Mouse (Mus musculus) brain, adult 2 months (tissue): ENCODE data around the gene Fam162a.
"Not testable (repeated sequence)": the region's sequence is repeated elsewhere in the genome, so short reads cannot be mapped to it uniquely, and the experiment has no call there.

Experiments
- DNase-seq: peaks from one replicate; pipeline ENCODE4 v3.0.0; 2011; ENCODE audit warnings: low read depth, low spot score

Gene Fam162a

DNA sequence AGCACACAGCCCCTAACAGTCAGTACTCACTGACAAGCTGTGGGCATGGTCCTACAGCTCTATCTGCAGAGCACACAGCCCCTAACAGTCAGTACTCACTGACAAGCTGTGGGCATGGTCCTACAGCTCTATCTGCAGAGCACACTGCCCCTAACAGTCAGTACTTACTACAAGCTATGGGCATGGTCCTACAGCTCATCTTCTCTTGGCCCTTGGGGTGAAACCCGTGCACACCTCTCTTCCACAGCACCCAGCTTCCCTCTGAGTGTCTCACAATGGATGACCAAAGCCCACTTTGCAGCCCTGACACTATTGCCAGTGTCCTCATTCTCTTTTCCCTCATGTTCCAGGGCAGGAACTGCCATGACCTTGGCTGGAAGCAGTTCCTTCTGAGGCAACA, 8.9 kb downstream of the Fam162a start:
- not testable (repeated sequence) for DNase-seq

DNA sequence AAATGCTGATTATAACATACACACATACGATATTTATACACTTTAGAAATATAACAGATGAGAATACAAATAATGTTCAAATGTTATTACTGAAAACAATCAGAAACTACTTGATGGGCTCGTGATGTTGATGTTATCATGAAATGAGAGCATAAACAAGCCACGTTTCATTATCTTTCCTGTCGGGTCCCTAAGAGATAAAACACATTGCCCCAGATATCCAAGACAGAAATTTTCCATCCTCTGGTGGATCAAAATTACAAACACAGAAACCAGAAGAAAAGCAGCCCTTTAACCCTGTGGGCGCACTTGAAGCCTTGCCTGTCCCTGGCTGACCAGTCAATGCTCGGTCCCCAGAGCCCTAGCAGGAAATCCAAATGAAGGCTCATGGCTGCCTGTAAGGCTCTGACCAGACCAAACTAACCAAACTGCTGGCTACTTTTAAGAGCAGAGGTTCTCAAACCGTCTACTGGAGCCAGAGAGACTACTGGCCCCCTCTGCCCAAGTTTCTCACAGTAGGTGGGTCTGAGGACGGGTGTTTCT, 13.4 kb downstream of the Fam162a start:
- DNase-seq, result no peak

DNA sequence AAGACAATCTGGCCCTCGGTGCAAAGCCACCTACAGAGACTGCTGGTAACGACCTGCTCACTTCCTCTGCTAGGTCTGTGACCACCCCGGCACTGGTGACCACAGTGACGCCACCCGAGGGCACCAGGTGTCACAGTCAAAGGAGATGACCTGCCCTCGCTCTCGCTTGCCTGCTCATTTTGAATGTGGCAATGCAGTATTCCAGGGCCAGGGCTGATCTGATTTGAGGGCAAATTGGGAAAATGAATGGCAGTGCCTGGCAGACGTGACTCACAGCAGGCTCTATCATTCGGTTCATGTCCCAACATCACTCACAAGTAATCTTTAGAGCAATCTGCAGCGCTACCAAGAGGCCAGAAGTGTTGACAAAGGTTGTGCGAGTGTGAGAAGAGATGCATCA, 15.0 kb downstream of the Fam162a start:
- DNase-seq, result no peak

DNA sequence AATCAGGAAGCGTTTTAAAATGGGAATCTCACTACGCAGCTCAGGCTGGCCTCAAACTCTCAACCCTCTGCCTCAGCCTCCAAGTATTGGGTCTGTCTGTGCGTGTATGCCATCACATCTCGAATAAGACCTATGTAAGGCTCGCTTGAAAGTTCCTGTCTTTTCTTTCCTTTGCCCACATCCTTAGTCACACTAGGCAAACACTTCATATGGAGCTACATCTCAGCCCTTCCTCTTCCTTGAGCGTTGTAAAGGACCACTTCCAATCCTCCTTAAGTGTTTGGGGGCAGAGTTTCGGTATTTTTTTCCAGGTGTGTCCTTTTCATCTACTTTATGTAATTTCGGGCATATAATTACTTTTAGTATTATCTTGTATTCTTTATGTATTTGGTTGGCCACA, 16.5 kb downstream of the Fam162a start:
- no peak for DNase-seq

DNA sequence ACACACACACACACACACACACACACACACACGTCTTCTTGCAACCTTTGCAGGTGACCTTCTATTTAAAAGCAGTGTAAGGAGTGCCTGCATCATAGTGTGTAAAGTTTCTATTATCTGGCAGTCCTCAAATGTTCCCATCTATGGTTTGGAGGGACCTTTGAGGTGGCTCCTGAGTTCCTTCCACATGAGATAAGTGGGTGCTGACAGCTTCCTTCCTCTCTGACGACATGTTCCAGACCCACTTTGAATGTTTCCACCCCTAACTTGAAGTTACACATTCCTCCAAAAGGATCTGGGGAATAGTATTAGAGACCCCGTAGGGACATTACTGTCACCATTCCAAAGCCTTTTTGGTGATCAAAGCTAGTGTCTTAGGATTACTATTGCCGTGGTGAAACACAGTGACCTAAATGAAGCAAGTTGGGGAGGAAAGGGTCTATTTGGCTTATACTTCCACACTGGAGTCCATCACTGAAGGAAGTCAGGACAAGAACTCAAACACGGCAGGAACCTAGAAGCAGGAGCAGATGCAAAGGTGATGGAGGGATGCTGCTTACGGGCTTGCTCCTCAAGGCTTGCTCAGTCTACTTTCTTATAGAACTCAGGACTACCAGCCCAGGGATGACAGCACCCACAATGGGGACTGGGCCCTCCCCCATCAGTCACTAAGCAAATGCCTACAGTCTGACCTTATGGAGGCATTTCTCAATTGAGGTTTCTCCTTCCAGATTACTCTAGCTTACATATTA, 17.7 kb downstream of the Fam162a start:
- no peak for DNase-seq

DNA sequence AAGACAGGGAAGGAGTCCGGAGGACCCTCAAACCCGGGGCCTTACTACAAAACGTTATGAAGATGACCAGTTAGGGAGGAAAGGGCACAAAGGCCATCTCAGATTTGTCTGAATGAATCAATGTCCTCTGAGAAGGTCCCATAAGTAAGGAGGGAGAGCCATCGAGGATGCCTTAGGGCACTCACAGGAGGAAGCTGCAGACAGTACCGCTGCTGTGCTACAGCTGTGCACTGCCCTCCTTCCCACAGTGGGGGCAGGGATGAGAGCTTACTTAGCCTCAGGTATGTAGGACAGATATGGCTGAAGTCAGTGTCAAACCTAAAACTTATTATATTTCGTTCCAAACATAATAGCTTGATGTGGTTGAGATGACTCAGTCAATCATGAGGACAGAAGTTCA, 19.9 kb downstream of the Fam162a start:
- no peak for DNase-seq

DNA sequence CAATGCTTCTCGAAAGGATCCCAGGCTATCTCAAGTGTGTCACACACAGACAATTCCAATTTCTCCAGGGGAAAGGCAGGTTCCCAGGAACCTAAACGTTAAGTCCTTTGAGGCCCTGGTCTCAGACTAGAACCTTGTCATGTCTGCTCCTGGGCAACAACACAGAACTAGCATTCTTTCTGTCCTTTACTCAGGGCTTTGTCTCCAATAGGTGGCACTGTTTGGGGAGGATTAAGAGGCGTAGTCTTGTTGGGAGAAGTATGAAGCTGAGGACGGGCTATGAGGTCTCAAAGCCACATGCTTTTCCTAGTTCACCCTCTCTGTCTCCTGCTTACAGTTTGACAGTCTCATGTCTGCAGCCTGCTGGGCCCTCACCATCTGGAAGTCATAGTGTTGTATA, 23.9 kb downstream of the Fam162a start:
- no peak for DNase-seq

DNA sequence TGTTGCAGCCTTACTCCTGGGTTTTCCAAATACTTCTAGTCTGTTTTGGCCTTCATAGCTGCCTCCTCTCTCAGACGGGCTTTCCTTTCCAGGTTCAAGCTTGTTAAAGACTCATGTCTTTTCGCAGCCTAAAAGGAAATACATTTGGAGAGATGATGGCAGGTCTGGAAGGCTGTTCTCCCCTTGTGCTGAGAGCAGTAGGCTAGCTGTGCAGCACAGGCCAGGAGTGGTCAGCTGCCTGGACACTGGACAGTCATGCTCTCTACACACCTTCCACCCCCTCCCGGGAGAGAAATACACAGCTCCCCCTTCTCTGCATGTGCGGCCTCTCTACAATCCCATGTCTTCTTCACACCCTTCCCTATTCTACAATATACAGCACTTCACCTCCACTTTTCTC, 27.4 kb downstream of the Fam162a start:
- DNase-seq, result no peak

DNA sequence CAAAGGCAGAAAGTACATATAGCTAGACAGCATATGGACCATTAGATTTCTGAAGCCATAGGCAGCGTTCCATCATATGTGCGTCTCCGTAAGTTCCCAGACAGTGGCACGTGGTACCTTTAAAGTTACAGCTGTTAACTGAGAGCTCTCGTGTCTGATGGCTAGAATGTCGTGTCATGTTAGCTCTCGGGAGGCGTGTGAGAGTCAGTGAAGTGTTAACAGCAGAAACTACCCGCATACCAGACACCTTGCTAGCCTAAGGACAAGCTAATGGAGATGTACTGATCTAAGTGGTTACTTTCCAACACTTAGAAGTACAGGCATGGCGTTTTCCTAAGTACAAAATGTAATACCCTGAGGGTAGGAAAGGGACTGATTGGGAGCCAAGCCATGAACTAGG, 28.3 kb downstream of the Fam162a start:
- DNase-seq, result no peak

DNA sequence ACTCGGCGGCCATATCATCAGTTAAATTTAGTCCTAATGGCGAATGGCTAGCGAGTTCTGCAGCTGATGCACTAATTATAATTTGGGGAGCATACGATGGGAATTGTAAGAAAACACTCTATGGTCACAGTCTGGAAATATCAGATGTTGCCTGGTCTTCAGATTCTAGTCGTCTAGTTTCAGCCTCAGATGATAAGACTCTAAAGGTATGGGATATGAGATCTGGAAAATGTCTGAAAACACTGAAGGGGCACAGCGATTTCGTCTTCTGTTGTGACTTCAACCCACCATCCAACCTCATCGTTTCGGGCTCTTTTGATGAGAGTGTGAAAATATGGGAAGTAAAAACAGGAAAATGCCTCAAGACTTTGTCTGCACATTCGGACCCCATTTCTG, 29.8 kb downstream of the Fam162a start:
- DNase-seq, result no peak

DNA sequence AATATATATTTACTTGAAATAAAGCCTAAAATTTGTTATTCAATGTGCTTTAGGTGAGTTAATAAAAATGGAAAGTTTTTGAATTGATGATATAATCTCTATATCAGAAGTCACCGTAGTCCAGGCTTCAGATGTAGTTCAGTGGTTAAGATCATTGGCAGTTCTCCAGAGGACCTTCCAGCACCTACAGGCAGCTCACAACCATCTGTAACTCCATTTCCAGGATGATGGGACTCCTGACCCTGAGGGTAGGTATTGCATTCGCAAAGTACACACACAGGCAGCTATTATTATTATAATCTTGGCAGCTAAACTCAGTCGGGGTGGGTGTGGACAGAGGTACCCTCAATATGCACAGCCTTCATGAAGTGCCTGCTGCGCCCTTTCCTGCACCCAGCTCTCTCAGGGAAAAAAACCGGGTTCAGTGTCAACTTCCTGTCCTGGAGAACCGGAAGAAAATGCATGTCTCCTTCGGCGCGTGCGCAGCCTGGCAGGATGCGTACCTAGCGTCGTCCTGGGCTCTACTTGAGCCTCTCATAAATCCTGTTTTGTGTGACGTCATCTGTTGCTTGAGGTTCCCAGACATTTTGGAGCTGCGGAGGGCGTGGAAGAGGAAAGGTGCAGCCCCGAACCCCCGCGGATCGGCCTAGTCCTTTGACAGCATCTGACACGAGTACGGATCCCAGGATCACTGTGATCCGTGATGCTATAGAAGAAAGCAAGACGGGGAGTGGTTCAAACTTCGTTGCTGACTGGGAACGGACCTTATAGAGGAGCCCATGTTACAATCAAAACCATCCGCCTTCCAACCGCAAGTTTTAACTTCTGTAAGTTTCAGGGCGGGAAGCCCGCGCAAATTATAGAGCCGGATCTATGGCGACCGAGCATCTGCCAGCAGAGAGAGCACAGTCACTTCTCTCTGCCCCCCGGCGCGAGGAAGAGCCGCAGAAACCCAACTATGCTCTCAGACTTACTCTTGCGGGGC, 30.5 kb downstream of the Fam162a start, which contains the start of gene Wdr5b:
Wdr5b (plus strand) TSS at position 551 of the 985 bp plus-strand sequence.
- DNase-seq, result peak; percentile 100

DNA sequence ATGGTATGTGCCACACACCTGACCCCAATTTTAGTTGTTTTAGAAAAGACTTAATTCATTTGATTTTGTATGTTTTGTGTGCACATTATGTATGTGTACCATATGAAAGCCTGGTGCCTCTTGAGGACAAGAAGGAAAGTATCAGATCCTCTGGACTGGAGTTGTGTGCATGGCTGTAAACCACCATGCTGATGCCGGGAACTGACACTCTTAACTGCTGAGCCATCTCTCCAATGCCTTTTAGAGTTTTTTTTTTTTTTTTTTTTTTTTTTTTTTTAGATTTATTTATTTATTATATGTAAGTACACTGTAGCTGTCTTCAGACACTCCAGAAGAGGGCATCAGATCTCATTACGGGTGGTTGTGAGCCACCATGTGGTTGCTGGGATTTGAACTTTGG, 43.3 kb downstream of the Fam162a start:
- DNase-seq, result not testable (repeated sequence)

DNA sequence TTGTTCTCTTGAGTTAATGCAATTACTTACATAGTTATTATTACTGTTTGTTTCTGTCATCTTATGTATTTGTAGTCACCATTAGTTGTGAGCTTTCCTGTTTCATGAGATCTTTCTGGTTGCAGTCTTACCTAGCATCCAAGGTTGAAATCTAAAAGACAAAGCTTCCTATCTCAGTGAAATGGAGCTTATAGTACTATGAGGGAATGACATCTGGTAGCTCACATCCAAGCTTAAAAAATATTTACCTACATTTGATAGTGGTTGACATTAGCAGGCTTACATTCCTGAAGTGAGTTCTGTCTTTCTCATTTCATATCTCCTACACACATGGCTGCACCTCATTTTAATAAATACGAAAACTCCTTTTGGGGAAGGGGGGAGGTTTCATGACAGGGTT, 55.1 kb downstream of the Fam162a start:
- no peak for DNase-seq

DNA sequence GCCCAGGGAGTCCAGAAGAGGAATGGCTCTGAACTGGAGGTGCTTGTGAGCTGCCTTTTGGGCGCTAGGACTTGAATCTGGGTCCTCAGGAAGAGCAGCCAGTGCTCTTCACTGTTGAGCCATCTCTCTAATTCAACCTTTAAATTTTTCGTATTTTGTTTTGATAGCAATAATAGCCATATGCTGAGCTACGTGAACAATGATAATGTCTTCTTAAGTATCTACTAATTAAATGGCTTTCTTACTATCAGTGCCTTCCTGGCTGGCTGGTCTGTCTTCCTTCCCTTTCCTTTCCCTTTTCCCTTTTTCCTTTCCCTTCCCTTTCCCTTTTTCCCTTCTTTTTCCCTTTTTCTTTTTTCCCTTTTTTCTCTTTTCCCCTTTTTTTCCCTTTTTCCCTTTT, 63.0 kb downstream of the Fam162a start:
- no peak for DNase-seq

DNA sequence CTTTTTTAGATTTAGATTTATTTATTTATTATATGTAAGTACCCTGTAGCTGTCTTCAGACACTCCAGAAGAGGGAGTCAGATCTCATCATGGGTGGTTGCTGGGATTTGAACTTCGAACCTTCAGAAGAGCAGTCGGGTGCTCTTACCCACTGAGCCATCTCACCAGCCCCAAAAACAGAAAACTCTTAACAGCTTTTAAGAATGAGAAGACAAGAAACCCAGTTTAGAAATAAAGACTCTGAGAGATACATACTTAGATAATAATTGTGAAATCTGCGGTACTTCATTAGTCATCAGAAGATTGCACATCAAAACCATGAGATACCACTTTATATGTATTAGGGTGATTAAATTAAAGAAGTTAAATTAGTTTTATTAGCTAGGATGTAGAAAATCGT, 72.5 kb downstream of the Fam162a start:
- DNase-seq, result not testable (repeated sequence)
